ENCODE assay signal across 17 mouse cellular contexts in genomic region chr1:48459928-48460327, GRCm38 (mm10).
"Had no signal": no experiment of that assay in that cellular context is flagged by ENCODE, and none has a peak within 500 bp of the region (broad histone marks: within the 10 kb centered on the region; RNA-seq: fewer than 3 reads in every experiment).

No protein-coding gene starts in this region.

- H3K4me3 ChIP-seq: lung, embryonic 15.5 days; megakaryocyte, embryonic 14.5 days; midbrain, embryonic 12.5 days; neural tube, embryonic 12.5 days; stomach, embryonic 15.5 days had no signal

- DNase-seq: liver, postnatal 0 days; lung, adult 2 months; lung, postnatal 14 days; lung, postnatal 36 days; midbrain, embryonic 14.5 days; right cerebral cortex, postnatal 14 days; thymus, adult 2 months; thymus, postnatal 25 days had no signal

- H3K4me1 ChIP-seq: lung, embryonic 15.5 days; megakaryocyte, embryonic 14.5 days; midbrain, embryonic 12.5 days; neural tube, embryonic 12.5 days; stomach, embryonic 15.5 days had no signal

- ATAC-seq: liver, postnatal 0 days; lung, postnatal 0 days; midbrain, embryonic 16.5 days had no signal

- H3K27me3 ChIP-seq: lung, embryonic 15.5 days; megakaryocyte, embryonic 14.5 days; midbrain, embryonic 12.5 days; neural tube, embryonic 12.5 days; stomach, embryonic 15.5 days had no signal

- H3K4me2 ChIP-seq: lung, embryonic 15.5 days; midbrain, embryonic 12.5 days; neural tube, embryonic 12.5 days; stomach, embryonic 15.5 days had no signal

- H3K27ac ChIP-seq: lung, embryonic 15.5 days; macrophage; midbrain, embryonic 12.5 days; neural tube, embryonic 12.5 days; stomach, embryonic 15.5 days; stomach, postnatal 0 days had no signal

- H3K36me3 ChIP-seq: lung, embryonic 15.5 days; midbrain, embryonic 12.5 days; neural tube, embryonic 12.5 days; stomach, embryonic 15.5 days had no signal

- H3K9me3 ChIP-seq: lung, embryonic 15.5 days; megakaryocyte, embryonic 14.5 days; midbrain, embryonic 12.5 days; neural tube, embryonic 12.5 days; stomach, embryonic 15.5 days had no signal

- H3K9ac ChIP-seq: liver, postnatal 0 days; lung, embryonic 15.5 days; midbrain, embryonic 12.5 days; neural tube, embryonic 12.5 days; stomach, embryonic 15.5 days had no signal
